Mouse (Mus musculus): Measurements from ENCODE around the gene B130006D01Rik. TPM values are rescaled to one million over a fixed set of nuclear protein-coding genes. Genes with fewer than 3 reads are reported as not detected.

Gene B130006D01Rik
- polyA plus RNA-seq, 1 experiment from 2014 or later = 0.51 TPM

DNA sequence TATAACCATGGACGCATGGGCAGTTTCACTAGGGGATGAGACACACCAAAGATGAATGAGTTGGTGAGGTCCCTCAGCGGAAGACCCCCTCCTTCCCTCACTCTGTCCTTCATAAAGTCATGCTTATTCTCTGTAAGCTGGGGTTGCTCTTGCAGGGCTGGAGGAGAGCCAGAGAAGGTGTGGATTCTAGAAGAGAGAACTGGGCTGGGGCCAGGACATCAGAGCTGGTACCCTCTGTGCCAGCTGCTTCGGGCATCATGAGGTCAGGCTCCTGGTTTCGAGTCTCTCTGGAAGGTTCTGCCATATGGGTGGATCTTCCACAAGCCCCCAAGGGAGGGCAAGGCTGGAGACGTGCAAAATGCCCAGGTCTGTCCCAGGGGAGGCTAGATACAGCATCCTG is 24.8 kb upstream of the B130006D01Rik start:
- Histone ChIP-seq H3K9me3 (no peaks in the 10 kb centered on the region), H3K4me3 (no peak overlapping the region), H3K27ac (replicated peaks) (no peak overlapping the region), H3K36me3 (no peaks in the 10 kb centered on the region), H3K9ac (no peak overlapping the region), H3K27me3 (replicated peaks) (no peaks in the 10 kb centered on the region), H3K4me2 (no peak overlapping the region), H3K4me1 (no peaks in the 10 kb centered on the region)
- ATAC-seq (ENCODE audit: extremely low read depth, insufficient number of reproducible peaks, low FRiP score, low TSS enrichment) = no peak
- WGBS = 74% methylated on average over 5 of the region's 5 CpGs

DNA sequence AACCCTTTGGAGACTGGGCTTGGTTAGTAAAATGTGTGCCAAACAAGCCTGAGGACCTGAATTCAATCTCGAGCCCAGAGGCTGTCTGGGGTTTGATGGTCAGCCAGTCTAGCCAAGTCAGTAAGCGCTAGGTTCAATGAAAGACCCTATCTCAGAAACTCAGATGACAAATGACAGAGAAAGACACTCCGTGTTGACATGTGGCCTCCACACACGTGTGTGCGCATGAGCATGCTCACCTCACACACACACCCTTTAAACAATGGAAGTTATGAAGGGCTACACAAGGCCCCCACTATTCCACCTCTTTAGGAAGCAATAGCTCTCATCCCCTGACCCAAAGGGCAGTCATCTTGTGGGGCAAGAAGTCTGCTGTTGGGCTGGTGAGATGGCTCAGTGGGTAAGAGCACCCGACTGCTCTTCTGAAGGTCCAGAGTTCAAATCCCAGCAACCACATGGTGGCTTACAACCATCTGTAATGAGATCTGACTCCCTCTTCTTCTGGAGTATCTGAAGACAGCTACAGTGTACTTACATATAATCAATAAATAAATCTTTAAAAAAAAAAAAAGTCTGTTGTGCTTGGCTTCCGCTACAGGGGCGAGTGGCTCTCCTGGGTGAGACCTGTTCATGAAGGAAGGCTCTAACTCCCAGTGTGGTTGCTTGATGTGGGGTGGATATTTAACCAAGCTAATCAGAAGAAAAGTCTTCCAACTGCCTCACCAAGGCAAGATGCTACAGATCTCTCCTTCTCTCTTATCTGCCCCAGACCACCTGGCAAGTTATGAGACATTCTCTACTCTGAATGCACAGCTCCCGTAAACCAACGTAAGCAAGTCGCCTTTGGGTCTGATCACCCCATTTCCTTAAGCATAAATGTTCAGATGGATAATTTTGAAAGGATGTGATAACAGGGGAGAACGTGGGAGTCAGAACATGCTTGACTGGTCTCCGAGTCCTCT is 22.3 kb upstream of the B130006D01Rik start:
- H3K9ac ChIP-seq = no peak overlapping the region
- ATAC-seq (ENCODE audit: extremely low read depth, insufficient number of reproducible peaks, low FRiP score, low TSS enrichment) = no peak
- 82% methylated on average over 13 of the region's 13 CpGs for whole genome bisulfite sequencing

DNA sequence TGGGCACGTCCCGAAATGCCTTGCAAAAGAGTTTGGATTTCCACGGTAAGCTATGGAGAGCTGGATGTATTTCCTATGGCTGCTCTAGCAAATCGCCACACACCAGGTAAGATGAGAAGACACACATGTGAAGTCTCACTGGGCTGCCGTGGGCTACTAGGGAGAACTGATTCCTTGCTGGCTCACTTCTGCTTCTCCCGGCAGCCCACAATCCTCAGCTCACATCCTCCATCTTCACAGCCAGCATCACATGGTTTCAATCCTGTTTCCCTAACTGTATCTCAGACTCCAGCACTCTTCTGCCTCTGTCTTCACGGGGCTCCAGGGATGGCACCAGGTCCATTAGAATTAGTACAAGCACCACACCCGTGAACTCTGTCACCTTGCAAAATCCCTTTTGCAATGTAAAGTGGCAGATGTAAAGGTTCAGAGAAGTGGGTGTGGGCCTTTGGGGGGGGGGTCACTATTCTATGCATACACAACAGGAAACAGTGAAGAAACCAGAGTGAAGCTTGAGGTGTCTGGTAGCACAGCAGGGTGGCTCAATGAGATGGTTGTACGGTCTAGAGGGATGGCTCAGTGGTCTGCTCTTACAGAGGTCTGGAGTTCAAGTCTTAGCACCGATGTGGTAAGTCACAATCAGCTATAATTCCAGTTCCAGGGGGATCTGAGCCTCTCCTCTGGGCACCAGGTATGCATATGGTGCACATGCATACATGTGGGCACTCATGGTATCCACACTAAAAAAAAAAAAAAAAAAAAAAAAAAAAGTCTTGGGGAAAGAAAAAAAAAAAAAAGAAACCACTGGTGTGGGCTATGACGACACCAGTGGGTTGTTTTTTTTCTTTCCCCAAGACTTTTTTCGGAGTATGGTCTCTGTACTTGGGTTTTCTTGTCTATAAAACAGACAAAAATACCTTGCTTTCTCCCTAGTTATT is 19.1 kb upstream of the B130006D01Rik start:
- H3K36me3 ChIP-seq = no peaks in the 10 kb centered on the region
- H3K4me1 ChIP-seq = no peaks in the 10 kb centered on the region
- no peak overlapping the region for H3K9ac ChIP-seq
- no peak overlapping the region for H3K27ac ChIP-seq (replicated peaks)
- no peaks in the 10 kb centered on the region for H3K27me3 ChIP-seq (replicated peaks)
- no peak overlapping the region for H3K4me2 ChIP-seq
- no peaks in the 10 kb centered on the region for H3K9me3 ChIP-seq
- 77% methylated on average over 12 of the region's 12 CpGs for WGBS
- no peak overlapping the region for H3K4me3 ChIP-seq
- no peak for ATAC-seq (ENCODE audit: extremely low read depth, insufficient number of reproducible peaks, low FRiP score, low TSS enrichment)

More for the DNA sequence above, 22.3 kb upstream of the B130006D01Rik start:
- H3K36me3 ChIP-seq = no peaks in the 10 kb centered on the region
- no peaks in the 10 kb centered on the region for H3K4me1 ChIP-seq
- no peak overlapping the region for H3K27ac ChIP-seq (replicated peaks)
- no peaks in the 10 kb centered on the region for H3K9me3 ChIP-seq
- no peak overlapping the region for H3K4me3 ChIP-seq
- H3K4me2 ChIP-seq = no peak overlapping the region
- no peaks in the 10 kb centered on the region for H3K27me3 ChIP-seq (replicated peaks)

- Histone ChIP-seq H3K27ac (replicated peaks) (0 out of 2 replicates have a peak overlapping the region, but pooled peaks have one; percentile 36), H3K9ac (no peak overlapping the region), H3K27me3 (replicated peaks) (no peaks in the 10 kb centered on the region), H3K36me3 (no peaks in the 10 kb centered on the region), H3K4me1 (no peaks in the 10 kb centered on the region), H3K9me3 (no peaks in the 10 kb centered on the region), H3K4me3 (no peak overlapping the region), H3K4me2 (no peak overlapping the region)
- no peak for ATAC-seq (ENCODE audit: extremely low read depth, insufficient number of reproducible peaks, low FRiP score, low TSS enrichment)
- 60% methylated on average over 4 of the region's 4 CpGs for WGBS
Observed at GRCm38 (mm10) chr11:95704970-95705330, 18.4 kb upstream of the B130006D01Rik start.

GRCm38 (mm10) chr11:95709534-95710040 is 13.8 kb upstream of the B130006D01Rik start:
- H3K4me3 ChIP-seq = no peak overlapping the region
- no peak overlapping the region for H3K9ac ChIP-seq
- 80% methylated on average over 6 of the region's 6 CpGs for WGBS
- H3K4me2 ChIP-seq = no peak overlapping the region
- no peak overlapping the region for H3K27ac ChIP-seq (replicated peaks)
- no peaks in the 10 kb centered on the region for H3K9me3 ChIP-seq
- no peaks in the 10 kb centered on the region for H3K36me3 ChIP-seq
- H3K27me3 ChIP-seq (replicated peaks) = no peaks in the 10 kb centered on the region
- no peak for ATAC-seq (ENCODE audit: extremely low read depth, insufficient number of reproducible peaks, low FRiP score, low TSS enrichment)
- peaks cover 14% of the 10 kb centered on the region for H3K4me1 ChIP-seq

GRCm38 (mm10) chr11:95710478-95710877 is 12.9 kb upstream of the B130006D01Rik start:
- no peak for ATAC-seq (ENCODE audit: extremely low read depth, insufficient number of reproducible peaks, low FRiP score, low TSS enrichment)
- Histone ChIP-seq H3K4me3 (no peak overlapping the region), H3K27me3 (replicated peaks) (no peaks in the 10 kb centered on the region), H3K9ac (no peak overlapping the region), H3K27ac (replicated peaks) (no peak overlapping the region), H3K9me3 (no peaks in the 10 kb centered on the region), H3K4me1 (peaks cover 23% of the 10 kb centered on the region), H3K4me2 (no peak overlapping the region), H3K36me3 (no peaks in the 10 kb centered on the region)
- WGBS = 67% methylated on average over 7 of the region's 7 CpGs

GRCm38 (mm10) chr11:95712085-95712562 is 11.3 kb upstream of the B130006D01Rik start:
- Histone ChIP-seq H3K36me3 (no peaks in the 10 kb centered on the region), H3K9me3 (no peaks in the 10 kb centered on the region), H3K4me2 (peak overlapping the region; percentile 97), H3K9ac (peak overlapping the region; percentile 98), H3K4me3 (peak overlapping the region; percentile 97), H3K27ac (replicated peaks) (peak overlapping the region; percentile 94), H3K27me3 (replicated peaks) (no peaks in the 10 kb centered on the region), H3K4me1 (peaks cover 32% of the 10 kb centered on the region)
- no peak for ATAC-seq (ENCODE audit: extremely low read depth, insufficient number of reproducible peaks, low FRiP score, low TSS enrichment)
- WGBS = 28% methylated on average over 12 of the region's 12 CpGs

GRCm38 (mm10) chr11:95712563-95713224 is 10.7 kb upstream of the B130006D01Rik start, which contains the start of gene Zfp652:
Gene Zfp652 (plus strand): TSS chr11:95712673.
- ATAC-seq (ENCODE audit: extremely low read depth, insufficient number of reproducible peaks, low FRiP score, low TSS enrichment) = peak; percentile 84
- Histone ChIP-seq H3K36me3 (no peaks in the 10 kb centered on the region), H3K27me3 (replicated peaks) (no peaks in the 10 kb centered on the region), H3K9ac (peak within 1 kb of the TSS; percentile 98), H3K4me1 (peaks cover 32% of the 10 kb centered on the region), H3K4me2 (peak within 1 kb of the TSS; percentile 97), H3K4me3 (peak within 1 kb of the TSS; percentile 97), H3K27ac (replicated peaks) (peak within 1 kb of the TSS; percentile 94), H3K9me3 (no peaks in the 10 kb centered on the region)
- WGBS = under 1% methylated on average over 55 of the region's 103 CpGs

DNA sequence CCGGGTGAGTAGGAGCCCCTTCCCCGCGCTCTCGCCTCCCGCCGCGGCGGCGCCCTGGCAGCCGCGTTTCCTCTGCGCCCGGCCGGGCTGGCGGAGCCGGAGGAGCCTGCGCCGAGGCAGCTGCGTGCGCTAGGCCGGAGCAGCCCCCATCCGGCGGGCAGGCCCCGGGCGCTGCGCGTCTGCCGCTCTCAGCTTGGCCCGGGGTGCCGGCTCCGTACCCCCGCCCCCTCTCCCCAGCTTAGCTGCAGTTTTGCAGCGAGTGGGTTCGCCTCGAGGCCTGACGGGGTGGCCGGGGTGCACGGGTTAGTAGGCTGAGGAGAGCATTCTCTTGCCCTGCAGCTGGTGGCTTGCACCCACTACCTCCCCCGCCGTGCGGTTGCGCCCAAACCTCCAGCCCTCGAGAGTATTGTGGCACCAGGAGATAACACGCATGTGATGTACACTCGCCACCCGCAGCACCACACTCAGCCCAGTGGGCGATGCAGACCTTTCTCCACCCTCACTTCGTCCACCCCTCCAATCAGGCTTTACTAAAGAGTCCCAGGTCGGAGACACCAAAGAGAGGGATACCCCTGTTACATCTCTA is 10.1 kb upstream of the B130006D01Rik start:
- H3K4me2 ChIP-seq = peak overlapping the region; percentile 97
- H3K4me3 ChIP-seq = peak overlapping the region; percentile 97
- H3K9me3 ChIP-seq = no peaks in the 10 kb centered on the region
- H3K27me3 ChIP-seq (replicated peaks) = no peaks in the 10 kb centered on the region
- H3K4me1 ChIP-seq = peaks cover 32% of the 10 kb centered on the region
- H3K36me3 ChIP-seq = no peaks in the 10 kb centered on the region
- H3K27ac ChIP-seq (replicated peaks) = peak overlapping the region; percentile 94
- ATAC-seq (ENCODE audit: extremely low read depth, insufficient number of reproducible peaks, low FRiP score, low TSS enrichment) = peak; percentile 40; the same call in 1 of the 2 replicates
- under 1% methylated on average over 48 of the region's 49 CpGs for WGBS
- H3K9ac ChIP-seq = peak overlapping the region; percentile 98

DNA sequence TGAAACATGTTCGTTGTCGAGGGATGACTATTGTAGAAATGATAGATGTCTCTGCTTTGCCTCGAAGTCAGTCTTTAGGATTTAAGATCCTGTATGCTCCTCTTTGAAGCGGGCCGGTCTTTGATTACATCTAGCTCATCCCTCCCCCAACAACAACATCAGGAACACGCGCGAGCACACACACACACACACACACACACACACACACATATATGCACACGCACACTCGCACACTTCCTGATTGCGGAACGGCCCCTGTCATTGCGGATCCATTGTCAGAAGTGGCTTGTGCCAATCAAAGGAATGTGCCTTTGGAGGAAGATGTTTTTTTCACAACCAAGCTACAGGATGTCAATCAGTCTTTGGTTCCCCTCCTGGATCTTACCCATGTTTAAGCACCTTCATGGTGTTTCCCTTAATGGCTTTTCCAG is 9.6 kb upstream of the B130006D01Rik start:
- ATAC-seq (ENCODE audit: extremely low read depth, insufficient number of reproducible peaks, low FRiP score, low TSS enrichment) = no peak
- no peaks in the 10 kb centered on the region for H3K36me3 ChIP-seq
- no peaks in the 10 kb centered on the region for H3K27me3 ChIP-seq (replicated peaks)
- H3K4me2 ChIP-seq = peak overlapping the region; percentile 97
- peak overlapping the region; percentile 98 for H3K9ac ChIP-seq
- 3% methylated on average over 13 of the region's 13 CpGs for WGBS
- peaks cover 32% of the 10 kb centered on the region for H3K4me1 ChIP-seq
- peak overlapping the region; percentile 94 for H3K27ac ChIP-seq (replicated peaks)
- peak overlapping the region; percentile 97 for H3K4me3 ChIP-seq
- H3K9me3 ChIP-seq = no peaks in the 10 kb centered on the region

Measured in heart, embryonic 13.5 days (tissue).